Mouse (Mus musculus): Measurements from ENCODE around the gene Sh2d3c.

- no peak for TF ChIP-seq POLR2A (IDR thresholded peaks at IDR 0.05; ENCODE audit: insufficient read depth, low read depth, low read length)
- no peak for TF ChIP-seq CTCF (IDR thresholded peaks at IDR 0.05)
- no peak for TF ChIP-seq EP300 (IDR thresholded peaks at IDR 0.05; ENCODE audit: insufficient read depth, low read depth, low read length)
These were observed 63.3 kb downstream of the Sh2d3c start, which contains the start of gene Cfap157 for GRCm38 (mm10) chr2:32784048-32784681.
